Mouse (Mus musculus) MEL (cell line): ENCODE data around the gene Gm10053. TPM values are rescaled to one million over a fixed set of nuclear protein-coding genes. Genes with fewer than 3 reads are reported as not detected.

Experiments used
- DNase-seq: peaks from one replicate; pipeline ENCODE4 v3.0.0; 2011; ENCODE audit warnings: low read depth, low spot score
- H3K27ac ChIP-seq: 2 replicates; pipeline ENCODE4 v1.5.1; 2012; ENCODE audit warnings: low read depth, mild to moderate bottlenecking, control low read depth, low read length, moderate library complexity; ENCODE audit not compliant: control insufficient read depth
- H3K27me3 ChIP-seq, 2 experiments: fragments of 150-350 bp in 1 of 2; sonication (generic) in 1 of 2; 2 replicates each; pipeline ENCODE4 v1.6.1; 2012; ENCODE audit warnings: low read length in 2 of 2, mild to moderate bottlenecking in 2 of 2, improper control_type of control experiment in 1 of 2, moderate library complexity in 1 of 2; ENCODE audit not compliant: insufficient read depth in 2 of 2, control insufficient read depth in 1 of 2
- H3K36me3 ChIP-seq, 2 experiments: 2 replicates each; pipeline ENCODE4 v1.6.1; 2012 to 2014; ENCODE audit warnings: low read length in 2 of 2, improper control_type of control experiment in 1 of 2, inconsistent platforms in 1 of 2, mild to moderate bottlenecking in 1 of 2; ENCODE audit not compliant: insufficient read depth in 2 of 2, control insufficient read depth in 1 of 2
- H3K4me1 ChIP-seq, 2 experiments: fragments of 150-350 bp in 1 of 2; sonication (generic) in 1 of 2; 2 replicates each; pipeline ENCODE4 v1.6.1; 2012; ENCODE audit warnings: low read length in 2 of 2, improper control_type of control experiment in 1 of 2, mild to moderate bottlenecking in 1 of 2; ENCODE audit not compliant: insufficient read depth in 2 of 2, control insufficient read depth in 1 of 2
- H3K4me3 ChIP-seq, 2 experiments: fragments of 150-350 bp in 1 of 2; sonication (generic) in 1 of 2; 2 replicates each; pipeline ENCODE4 v1.5.1; 2012; ENCODE audit warnings: low read depth in 2 of 2, low read length in 2 of 2, mild to moderate bottlenecking in 2 of 2, moderate library complexity in 2 of 2, control low read depth in 1 of 2, improper control_type of control experiment in 1 of 2; ENCODE audit not compliant: control insufficient read depth in 1 of 2, insufficient read depth in 1 of 2
- H3K79me2 ChIP-seq: 2 replicates; pipeline ENCODE4 v1.6.1; 2012; ENCODE audit warnings: mild to moderate bottlenecking, low read length, moderate library complexity; ENCODE audit not compliant: control insufficient read depth, poor library complexity, insufficient read depth
- H3K9ac ChIP-seq: 2 replicates; pipeline ENCODE4 v1.6.1; 2012; ENCODE audit warnings: low read depth, mild to moderate bottlenecking, control low read depth, low read length, moderate library complexity; ENCODE audit not compliant: control insufficient read depth, poor library complexity, severe bottlenecking
- H3K9me3 ChIP-seq: fragments of 150-350 bp; sonication (generic); replicated peaks from 2 replicates; pipeline ENCODE4 v1.6.1; 2012; ENCODE audit warnings: mild to moderate bottlenecking, low read length, improper control_type of control experiment, moderate library complexity; ENCODE audit not compliant: insufficient read depth
- CHD1 ChIP-seq: IDR thresholded peaks from 2 replicates; pipeline ENCODE4 v1.6.1; 2012; ENCODE audit warnings: low read depth, mild to moderate bottlenecking, inconsistent platforms, low read length, improper control_type of control experiment
- CHD2 ChIP-seq: IDR thresholded peaks from 2 replicates; pipeline ENCODE4 v1.6.1; 2011; ENCODE audit warnings: low read length, improper control_type of control experiment
- E2F4 ChIP-seq: IDR thresholded peaks from 2 replicates; pipeline ENCODE4 v1.6.1; 2011; ENCODE audit warnings: low read depth, low read length, improper control_type of control experiment, borderline replicate concordance
- ELF1 ChIP-seq: IDR thresholded peaks from 2 replicates; pipeline ENCODE4 v1.6.1; 2014; ENCODE audit warnings: low read depth, mild to moderate bottlenecking, inconsistent platforms, low read length, improper control_type of control experiment, moderate library complexity
- EP300 ChIP-seq, 2 experiments: IDR thresholded peaks; 2 replicates each; pipeline ENCODE4 v1.6.1; 2011; ENCODE audit warnings: improper control_type of control experiment in 2 of 2, low read length in 2 of 2, low read depth in 1 of 2, mild to moderate bottlenecking in 1 of 2
- HCFC1 ChIP-seq: IDR thresholded peaks from 2 replicates; pipeline ENCODE4 v1.6.1; 2012; ENCODE audit warnings: low read depth, mild to moderate bottlenecking, inconsistent platforms, low read length, improper control_type of control experiment, moderate library complexity
- MYB ChIP-seq: IDR thresholded peaks from 2 replicates; pipeline ENCODE4 v1.6.1; 2011; ENCODE audit warnings: mild to moderate bottlenecking, low read depth, low read length, improper control_type of control experiment
- POLR2AphosphoS5 ChIP-seq: IDR thresholded peaks from 2 replicates; pipeline ENCODE4 v1.6.1; 2012; ENCODE audit warnings: low read depth, borderline replicate concordance, mild to moderate bottlenecking, inconsistent platforms, low read length, moderate library complexity, mixed read lengths
- SMC3 ChIP-seq: IDR thresholded peaks from 2 replicates; pipeline ENCODE4 v1.6.1; 2011; ENCODE audit warnings: low read depth, low read length, improper control_type of control experiment
- ZKSCAN1 ChIP-seq: IDR thresholded peaks from 2 replicates; pipeline ENCODE4 v1.6.1; 2012; ENCODE audit warnings: low read depth, mild to moderate bottlenecking, inconsistent platforms, low read length, improper control_type of control experiment, moderate library complexity
- ZMIZ1 ChIP-seq: IDR thresholded peaks from 2 replicates; pipeline ENCODE4 v1.6.1; 2012; ENCODE audit warnings: low read depth, mild to moderate bottlenecking, inconsistent platforms, low read length, improper control_type of control experiment, moderate library complexity
- polyA plus RNA-seq, 2 experiments: library from polyadenylated mRNA; stranded (reverse) in 1 of 2; unstranded in 1 of 2; fragments of >175 nt in 1 of 2; fragments of >200 nt in 1 of 2; gene quantifications; 2 replicates each; pipeline versions ENCODE4 v1.2.1 to v1.2.4; 2012; ENCODE audit warnings: low replicate concordance in 2 of 2, low read depth in 1 of 2; ENCODE audit not compliant: insufficient read length in 2 of 2, insufficient read depth in 1 of 2, missing spikeins in 1 of 2
- total RNA-seq: library from RNA; depleted of rRNA; stranded (reverse); fragments of 300-350 nt; gene quantifications from 2 replicates; pipeline ENCODE4 v1.2.3, GENCODE M21; 2012

The Gm10053 gene
- total and polyA plus RNA-seq, 3 experiments = 173 to 277 TPM; not detected in 1

DNA sequence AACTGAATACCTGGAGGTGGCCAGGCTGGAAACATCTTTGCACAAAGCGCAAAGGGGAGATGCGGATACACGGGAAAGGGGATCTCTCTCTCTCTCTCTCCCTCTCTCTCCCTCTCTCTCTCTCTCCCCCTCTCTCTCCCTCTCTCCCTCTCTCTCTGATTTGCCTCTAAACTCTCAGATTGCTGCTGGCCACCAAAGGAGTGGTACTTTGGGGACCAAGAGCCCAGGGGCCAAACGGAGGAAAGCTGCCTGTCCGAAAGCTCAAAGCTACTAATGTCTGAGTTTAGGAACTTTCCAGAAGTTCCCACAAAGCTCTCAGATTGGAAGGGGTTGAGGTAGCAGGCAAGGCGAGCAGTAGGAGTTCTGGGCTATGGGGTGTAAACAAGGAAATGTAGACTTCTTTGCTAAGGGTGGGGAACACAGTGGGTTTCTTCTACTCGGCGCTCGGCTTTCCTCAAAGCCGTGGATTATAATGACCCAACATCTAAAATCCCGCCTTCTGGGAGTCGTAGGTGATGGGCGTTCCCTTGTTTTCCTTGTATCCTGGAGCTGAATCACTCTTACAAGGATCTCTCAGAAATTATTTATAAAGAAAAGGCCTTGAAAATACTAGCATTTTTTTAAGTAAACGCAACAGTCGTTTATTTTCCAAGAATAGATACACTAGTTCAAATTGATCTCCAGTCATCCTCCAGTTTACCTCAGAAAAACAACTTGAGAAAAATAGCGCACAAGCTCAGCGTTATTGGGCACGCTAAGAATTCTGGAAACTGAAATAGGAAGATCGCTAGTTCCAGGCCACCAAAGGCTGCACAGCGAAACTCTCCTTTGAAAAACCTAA lies 22.6 kb downstream of the Gm10053 start:
- no peaks in the 10 kb centered on the region for H3K4me1 ChIP-seq
- TF ChIP-seq SMC3 = no peak
- TF ChIP-seq ZMIZ1 = no peak
- TF ChIP-seq CHD1 = no peak
- no peak for TF ChIP-seq HCFC1
- TF ChIP-seq ELF1 = no peak
- TF ChIP-seq, all 39 proteins: peak for 0

GRCm38 (mm10) chr19:24898737-24899577 lies 23.5 kb downstream of the Gm10053 start:
- Histone ChIP-seq H3K36me3 (no peaks in the 10 kb centered on the region), H3K9ac (no peak overlapping the region), H3K79me2 (no peaks in the 10 kb centered on the region), H3K4me3 (no peak overlapping the region), H3K4me1 (no peaks in the 10 kb centered on the region), H3K9me3 (no peaks in the 10 kb centered on the region), H3K27me3 (no peaks in the 10 kb centered on the region), H3K27ac (no peak overlapping the region)
- TF ChIP-seq POLR2AphosphoS5 = no peak
- no peak for TF ChIP-seq MYB
- no peak for TF ChIP-seq ZKSCAN1
- TF ChIP-seq SMC3 = no peak
- TF ChIP-seq E2F4 = no peak
- no peak for TF ChIP-seq EP300 (IDR thresholded peaks at IDR 0.05; ENCODE audit: low read depth in 1 of 2, low read length in 2 of 2)
- TF ChIP-seq CHD2 = no peak
- DNase-seq = no peak

More for the DNA sequence above, 22.6 kb downstream of the Gm10053 start:
- DNase-seq = no peak
- Histone ChIP-seq H3K27ac (no peak overlapping the region), H3K9ac (no peak overlapping the region), H3K27me3 (no peaks in the 10 kb centered on the region), H3K4me3 (no peak overlapping the region), H3K79me2 (no peaks in the 10 kb centered on the region), H3K36me3 (no peaks in the 10 kb centered on the region), H3K9me3 (no peaks in the 10 kb centered on the region)
